Mouse (Mus musculus) liver, embryonic 16.5 days (tissue): ENCODE measurements around the gene Cdk2ap2. TPM values are rescaled to one million over a fixed set of nuclear protein-coding genes. Genes with fewer than 3 reads are reported as not detected.

Source experiments
- polyA plus RNA-seq: library from polyadenylated mRNA; unstranded; fragments of >200 nt; fragmentation: Nextera tagmentation; extraction: Ambion mirVana; gene quantifications from 2 replicates; pipeline ENCODE4 v1.2.1, GENCODE M21; 2015

Gene Cdk2ap2
- polyA plus RNA-seq, 1 experiment from 2014 or later: 117 TPM

Other genes with a start within 250 kb of the Cdk2ap2 start
- gene Chka, start 245.4 kb upstream of the Cdk2ap2 start, polyA plus RNA-seq: 18.4 and 19.3 TPM in 2 replicates
- gene Tcirg1, start 190.0 kb upstream of the Cdk2ap2 start, polyA plus RNA-seq: 28.7 and 33.8 TPM in 2 replicates
- 150 and 159 TPM in 2 replicates for gene Ndufs8, start 184.4 kb upstream of the Cdk2ap2 start, polyA plus RNA-seq
- gene Aldh3b1, start 167.4 kb upstream of the Cdk2ap2 start, polyA plus RNA-seq: 8.7 and 10.0 TPM in 2 replicates
- gene Unc93b1, start 162.0 kb upstream of the Cdk2ap2 start, polyA plus RNA-seq: 33.9 and 35.8 TPM in 2 replicates
- gene Aldh3b3, start 138.5 kb upstream of the Cdk2ap2 start, polyA plus RNA-seq: 0.07 and 0.12 TPM in 2 replicates
- gene Aldh3b2, start 124.9 kb upstream of the Cdk2ap2 start, polyA plus RNA-seq: 0.24 and 0.30 TPM in 2 replicates
- gene Acy3, start 110.6 kb upstream of the Cdk2ap2 start, polyA plus RNA-seq: 10.5 and 12.4 TPM in 2 replicates
- gene Tbx10, start 104.4 kb upstream of the Cdk2ap2 start, polyA plus RNA-seq: 0.09 TPM in 1 of 2 replicates, not detected in the other
- 12.2 and 12.6 TPM in 2 replicates for gene Nudt8, start 96.6 kb upstream of the Cdk2ap2 start, polyA plus RNA-seq
- gene Gm49405, start 96.6 kb upstream of the Cdk2ap2 start, polyA plus RNA-seq: 0.41 and 0.48 TPM in 2 replicates
- gene Doc2g, start 93.9 kb upstream of the Cdk2ap2 start, polyA plus RNA-seq: 0.42 and 0.75 TPM in 2 replicates
- gene Ndufv1, start 84.4 kb upstream of the Cdk2ap2 start, polyA plus RNA-seq: 144 and 145 TPM in 2 replicates
- 796 and 823 TPM in 2 replicates for gene Gstp1, start 59.2 kb upstream of the Cdk2ap2 start, polyA plus RNA-seq
- 6.1 and 17.4 TPM in 2 replicates for gene Gstp2, start 51.2 kb upstream of the Cdk2ap2 start, polyA plus RNA-seq
- gene Gstp3, start 37.6 kb upstream of the Cdk2ap2 start, polyA plus RNA-seq: 95.4 and 105 TPM in 2 replicates
- 0.25 and 0.32 TPM in 2 replicates for gene Cabp2, start 15.6 kb upstream of the Cdk2ap2 start, polyA plus RNA-seq
- gene Pitpnm1, start 2.8 kb downstream of the Cdk2ap2 start, polyA plus RNA-seq: 6.6 and 7.3 TPM in 2 replicates
- 32.4 and 32.6 TPM in 2 replicates for gene Aip, start 28.7 kb downstream of the Cdk2ap2 start, polyA plus RNA-seq
- 0.02 TPM in 1 of 2 replicates, not detected in the other for gene Gpr152, start 42.6 kb downstream of the Cdk2ap2 start, polyA plus RNA-seq
- gene Cabp4, start 46.9 kb downstream of the Cdk2ap2 start, polyA plus RNA-seq: 0.18 and 0.20 TPM in 2 replicates
- 72.4 and 74.8 TPM in 2 replicates for gene Coro1b, start 51.4 kb downstream of the Cdk2ap2 start, polyA plus RNA-seq
- gene Ptprcap, start 56.4 kb downstream of the Cdk2ap2 start, polyA plus RNA-seq: 17.6 and 17.9 TPM in 2 replicates
- gene Rps6kb2, start 66.2 kb downstream of the Cdk2ap2 start, polyA plus RNA-seq: 29.4 and 31.9 TPM in 2 replicates
- gene Carns1, start 78.3 kb downstream of the Cdk2ap2 start, polyA plus RNA-seq: 0.49 and 0.67 TPM in 2 replicates
- gene Tbc1d10c, start 94.1 kb downstream of the Cdk2ap2 start, polyA plus RNA-seq: 5.5 and 8.1 TPM in 2 replicates
- gene Ppp1ca, start 94.9 kb downstream of the Cdk2ap2 start, polyA plus RNA-seq: 380 and 393 TPM in 2 replicates
- gene Rad9a, start 104.5 kb downstream of the Cdk2ap2 start, polyA plus RNA-seq: 14.1 and 14.2 TPM in 2 replicates
- gene Clcf1, start 117.1 kb downstream of the Cdk2ap2 start, polyA plus RNA-seq: 0.39 and 0.61 TPM in 2 replicates
- gene AC109138.7, start 117.2 kb downstream of the Cdk2ap2 start, polyA plus RNA-seq: not detected in 2 replicates
- gene Pold4, start 134.7 kb downstream of the Cdk2ap2 start, polyA plus RNA-seq: 12.2 and 14.8 TPM in 2 replicates
- 2.1 TPM in 2 replicates for gene Ssh3, start 172.0 kb downstream of the Cdk2ap2 start, polyA plus RNA-seq
- gene Ankrd13d, start 186.0 kb downstream of the Cdk2ap2 start, polyA plus RNA-seq: 1.1 and 1.2 TPM in 2 replicates
- gene Grk2, start 209.0 kb downstream of the Cdk2ap2 start, polyA plus RNA-seq: 7.8 and 9.5 TPM in 2 replicates